Mouse (Mus musculus) C2C12 (cell line): ENCODE measurements around the gene Dync1i1. TPM values are rescaled to one million over a fixed set of nuclear protein-coding genes. Genes with fewer than 3 reads are reported as not detected.

Source experiments
- H3K27me3 ChIP-seq: one replicate; pipeline ENCODE4 v1.6.1; 2011; ENCODE audit not compliant: control insufficient read depth, insufficient read depth, insufficient read length
- H3K36me3 ChIP-seq: one replicate; pipeline ENCODE4 v1.6.1; 2011; ENCODE audit not compliant: control insufficient read depth, insufficient read depth
- H3K4me3 ChIP-seq: one replicate; pipeline ENCODE4 v1.5.1; 2011; ENCODE audit warnings: mild to moderate bottlenecking, control low read depth; ENCODE audit not compliant: poor library complexity, insufficient read depth, severe bottlenecking
- H3K79me2 ChIP-seq: one replicate; pipeline ENCODE4 v1.6.1; 2011; ENCODE audit not compliant: control insufficient read depth, insufficient read depth
- H3K79me3 ChIP-seq: one replicate; pipeline ENCODE4 v1.6.1; 2011; ENCODE audit warnings: low read depth, control low read depth
- H3ac ChIP-seq: one replicate; pipeline ENCODE3; 2011; ENCODE audit warnings: low read depth; ENCODE audit not compliant: control insufficient read depth, insufficient read length
- CEBPB ChIP-seq: IDR thresholded peaks from one replicate; pipeline ENCODE4 v1.6.1; 2011; ENCODE audit warnings: low read depth, mild to moderate bottlenecking, control low read depth, moderate library complexity
- CTCF ChIP-seq: IDR thresholded peaks from one replicate; pipeline ENCODE4 v1.5.1; 2011; ENCODE audit not compliant: control insufficient read depth, insufficient read depth, insufficient read length
- FOSL1 ChIP-seq: IDR thresholded peaks from one replicate; pipeline ENCODE4 v1.8.0; 2011; ENCODE audit warnings: mild to moderate bottlenecking, low read length; ENCODE audit not compliant: poor library complexity, insufficient read depth, severe bottlenecking
- MAX ChIP-seq: IDR thresholded peaks from one replicate; pipeline ENCODE4 v1.6.1; 2011; ENCODE audit warnings: mild to moderate bottlenecking, control low read depth
- MYOD1 ChIP-seq: IDR thresholded peaks from one replicate; pipeline ENCODE4 v1.6.1; 2011; ENCODE audit warnings: low read depth; ENCODE audit not compliant: control insufficient read depth, insufficient read length
- MYOG ChIP-seq: IDR thresholded peaks from one replicate; pipeline ENCODE4 v1.6.1; 2011; ENCODE audit not compliant: control insufficient read depth, insufficient read length; ENCODE audit errors: extremely low read depth
- USF1 ChIP-seq: IDR thresholded peaks from one replicate; pipeline ENCODE4 v1.6.1; 2011; ENCODE audit warnings: low read depth, mild to moderate bottlenecking, control low read depth, moderate library complexity
- polyA plus RNA-seq: library from polyadenylated mRNA; unstranded; fragments of >200 nt; fragmentation: generic; extraction: Trizol; gene quantifications from one replicate; pipeline ENCODE4 v1.2.1, GENCODE M21; 2012; ENCODE audit warnings: missing spikeins

The Dync1i1 gene
- polyA plus RNA-seq, 1 experiment = 0.26 TPM

DNA sequence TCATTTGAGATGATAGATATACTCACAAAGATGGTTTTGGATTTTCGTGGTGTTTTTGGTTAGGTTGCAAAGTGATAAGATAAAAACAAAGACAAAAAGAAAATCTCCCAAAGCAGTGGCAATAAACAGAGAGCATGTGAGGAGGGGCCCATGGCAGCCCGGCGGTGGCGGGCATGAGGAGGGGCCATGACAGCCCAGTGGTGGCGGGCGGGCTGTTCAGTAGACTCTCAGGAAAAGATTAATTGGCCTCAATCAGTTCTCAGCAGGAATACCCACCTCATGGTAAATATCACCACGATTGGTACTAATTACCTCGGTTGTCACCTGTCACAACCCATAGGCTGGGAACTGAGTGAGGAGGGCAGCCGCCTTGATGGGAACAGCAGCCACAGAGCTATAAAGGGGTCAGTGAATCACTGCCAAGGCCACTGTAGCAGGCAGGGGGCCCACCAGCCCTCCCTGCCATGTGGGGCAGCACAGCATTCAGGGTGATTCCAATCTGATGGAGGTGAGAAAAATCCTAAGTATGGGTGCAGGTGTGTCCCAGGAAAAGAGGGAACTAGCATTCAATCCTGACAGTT, 224.5 kb downstream of the Dync1i1 start:
- H3K36me3 ChIP-seq = no peaks in the 10 kb centered on the region
- no peak overlapping the region for H3K4me3 ChIP-seq
- H3K79me3 ChIP-seq = no peaks in the 10 kb centered on the region
- TF ChIP-seq MYOG = no peak
- no peak for TF ChIP-seq USF1
- no peak for TF ChIP-seq MYOD1
- no peak for TF ChIP-seq CTCF
- no peak for TF ChIP-seq FOSL1
- no peaks in the 10 kb centered on the region for H3K79me2 ChIP-seq
- no peak overlapping the region for H3ac ChIP-seq
- H3K27me3 ChIP-seq = no peaks in the 10 kb centered on the region

DNA sequence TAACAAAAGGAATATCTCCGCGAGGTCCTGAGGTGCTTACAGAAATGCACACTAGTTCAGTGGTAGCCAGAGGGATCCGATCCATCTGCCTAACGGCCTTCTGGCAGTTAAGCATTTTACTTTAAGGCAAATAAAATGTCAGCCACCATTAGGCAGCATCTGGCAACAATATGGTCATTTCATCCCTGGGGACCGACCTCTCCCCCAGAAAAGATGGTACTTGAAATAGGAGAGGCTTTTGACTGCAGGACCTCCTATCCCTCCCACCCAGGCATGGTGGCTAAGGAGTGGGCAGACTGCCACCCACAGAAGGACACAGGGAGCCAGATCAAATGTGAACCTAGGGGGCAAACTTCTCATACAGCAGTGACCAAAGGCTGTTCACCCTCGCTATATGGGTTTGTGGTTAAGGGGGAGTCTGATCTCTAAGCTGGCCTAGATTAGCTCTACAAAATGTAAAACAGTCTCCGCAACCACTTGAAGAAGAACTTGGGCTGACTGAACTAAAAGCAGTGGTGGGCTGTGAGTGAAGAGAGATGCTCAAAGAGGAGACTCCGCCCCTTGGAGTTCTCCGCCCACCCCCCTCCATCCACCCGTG, 231.0 kb downstream of the Dync1i1 start:
- Histone ChIP-seq H3K79me2 (no peaks in the 10 kb centered on the region), H3ac (no peak overlapping the region), H3K4me3 (no peak overlapping the region), H3K36me3 (no peaks in the 10 kb centered on the region), H3K27me3 (no peaks in the 10 kb centered on the region), H3K79me3 (no peaks in the 10 kb centered on the region)
- TF ChIP-seq CEBPB (no peak), CTCF (no peak), FOSL1 (no peak), MAX (no peak)

GRCm38 (mm10) chr6:5960728-5961127, 235.3 kb downstream of the Dync1i1 start:
- Histone ChIP-seq H3K79me3 (no peaks in the 10 kb centered on the region), H3ac (no peak overlapping the region), H3K79me2 (no peaks in the 10 kb centered on the region), H3K4me3 (no peak overlapping the region), H3K27me3 (no peaks in the 10 kb centered on the region), H3K36me3 (no peaks in the 10 kb centered on the region)
- TF ChIP-seq MYOG (no peak), MAX (no peak), MYOD1 (no peak), FOSL1 (no peak), USF1 (no peak), CEBPB (no peak), CTCF (no peak)

GRCm38 (mm10) chr6:5961960-5962359, 236.5 kb downstream of the Dync1i1 start:
- Histone ChIP-seq H3K27me3 (no peaks in the 10 kb centered on the region), H3K79me2 (no peaks in the 10 kb centered on the region), H3K4me3 (no peak overlapping the region), H3K36me3 (no peaks in the 10 kb centered on the region), H3ac (no peak overlapping the region), H3K79me3 (no peaks in the 10 kb centered on the region)
- TF ChIP-seq MAX (no peak), FOSL1 (no peak), USF1 (no peak), CTCF (no peak), CEBPB (no peak), MYOG (no peak)

- no peak for TF ChIP-seq FOSL1
- Histone ChIP-seq H3K4me3 (no peak overlapping the region), H3K79me3 (no peaks in the 10 kb centered on the region), H3K79me2 (no peaks in the 10 kb centered on the region), H3K27me3 (no peaks in the 10 kb centered on the region), H3K36me3 (no peaks in the 10 kb centered on the region), H3ac (no peak overlapping the region)
Measured at GRCm38 (mm10) chr6:5966376-5966775, 240.9 kb downstream of the Dync1i1 start.

GRCm38 (mm10) chr6:5966806-5967445, 241.5 kb downstream of the Dync1i1 start:
- Histone ChIP-seq H3K27me3 (no peaks in the 10 kb centered on the region), H3K36me3 (no peaks in the 10 kb centered on the region), H3K79me3 (no peaks in the 10 kb centered on the region), H3K4me3 (no peak overlapping the region), H3ac (no peak overlapping the region), H3K79me2 (no peaks in the 10 kb centered on the region)
- TF ChIP-seq MAX (no peak), MYOG (no peak), CEBPB (no peak), USF1 (no peak), FOSL1 (no peak), CTCF (no peak), MYOD1 (no peak)
